Mouse (Mus musculus) limb, embryonic 13.5 days (tissue): ENCODE results near the gene Sds. TPM values are rescaled to one million over a fixed set of nuclear protein-coding genes. Genes with fewer than 3 reads are reported as not detected.

Experiments used
- ATAC-seq: fragments of 200-750 bp; cut with Nextera tagmentation; 2 replicates; pipeline ENCODE4 v1.8.0; 2017; ENCODE audit warnings: low read depth, moderate number of reproducible peaks, moderate TSS enrichment; ENCODE audit not compliant: low FRiP score
- H3K27ac ChIP-seq: fragments of 300-500 bp; sonication (generic); 2 replicates; pipeline ENCODE4 v1.5.1; 2015; ENCODE audit warnings: inconsistent platforms, mild to moderate bottlenecking, moderate library complexity
- H3K27me3 ChIP-seq: fragments of 300-500 bp; sonication (generic); 2 replicates; pipeline ENCODE4 v1.6.1; 2015; ENCODE audit warnings: mild to moderate bottlenecking, inconsistent platforms
- H3K36me3 ChIP-seq: fragments of 300-500 bp; sonication (generic); 2 replicates; pipeline ENCODE4 v1.6.1; 2015; ENCODE audit warnings: inconsistent platforms, mild to moderate bottlenecking, moderate library complexity
- H3K4me1 ChIP-seq: fragments of 300-500 bp; sonication (generic); 2 replicates; pipeline ENCODE4 v1.6.1; 2015; ENCODE audit warnings: inconsistent platforms
- H3K4me2 ChIP-seq: fragments of 300-500 bp; sonication (generic); replicated peaks from 2 replicates; pipeline ENCODE4 v1.6.1; 2015; ENCODE audit warnings: inconsistent platforms, mild to moderate bottlenecking, moderate library complexity
- H3K4me3 ChIP-seq: fragments of 300-500 bp; sonication (generic); 2 replicates; pipeline ENCODE4 v1.5.1; 2015; ENCODE audit warnings: moderate library complexity, mild to moderate bottlenecking, inconsistent platforms
- H3K9ac ChIP-seq: fragments of 300-500 bp; sonication (generic); 2 replicates; pipeline ENCODE4 v1.6.1; 2015; ENCODE audit warnings: mild to moderate bottlenecking, inconsistent platforms
- H3K9me3 ChIP-seq: fragments of 300-500 bp; sonication (generic); 2 replicates; pipeline ENCODE4 v1.6.1; 2016; ENCODE audit warnings: inconsistent platforms
- WGBS: fragments of 180-500 bp; shearing (Covaris S2); methylation state at CpG from one replicate; pipeline ENCODE4 v1.1.7; 2015; 5-methylcytosine and 5-hydroxymethylcytosine counted together
- polyA plus RNA-seq: library from polyadenylated mRNA; unstranded; fragments of >200 nt; fragmentation: Nextera tagmentation; extraction: Ambion mirVana; gene quantifications from 2 replicates; pipeline ENCODE4 v1.2.1, GENCODE M21; 2015

Gene Sds
- polyA plus RNA-seq, 1 experiment from 2014 or later = not detected

DNA sequence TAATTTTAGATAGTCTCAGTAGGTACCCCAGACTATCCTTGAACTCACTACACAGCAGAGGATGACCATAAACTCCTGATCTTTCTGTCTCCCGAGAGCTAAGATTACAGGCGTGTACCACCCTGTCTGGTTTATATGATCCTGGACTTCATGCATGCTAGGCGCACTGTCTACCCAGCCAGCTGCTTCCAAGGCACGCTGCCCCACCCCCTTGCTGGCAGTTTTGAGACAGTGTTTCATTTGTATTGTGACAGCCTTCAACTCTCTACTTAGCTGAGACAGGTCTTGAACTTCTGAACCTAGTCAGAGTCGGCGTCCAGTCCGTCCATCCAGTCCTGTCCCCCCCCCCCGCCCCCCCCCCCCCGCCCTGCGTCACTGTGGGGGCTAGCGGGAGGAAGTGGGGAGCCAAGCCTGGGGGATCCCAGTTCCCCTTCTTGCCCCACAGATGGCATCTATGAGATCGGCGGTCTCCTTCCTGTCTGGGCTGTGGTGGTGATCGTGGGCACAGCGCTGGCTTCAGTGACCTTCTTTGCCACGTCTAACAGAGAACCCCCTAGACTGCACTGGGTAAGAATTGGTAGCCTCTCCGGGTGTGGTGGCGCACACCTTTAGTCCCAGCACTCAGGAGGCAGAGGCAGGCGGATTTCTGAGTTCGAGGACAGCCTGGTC, 51.1 kb downstream of the Sds start:
- Histone ChIP-seq H3K4me1 (0 out of 2 replicates have a peak, but pooled peaks cover 3% of the 10 kb centered on the region), H3K4me2 (no peak overlapping the region), H3K27me3 (no peaks in the 10 kb centered on the region), H3K9ac (no peak overlapping the region), H3K4me3 (no peak overlapping the region), H3K36me3 (0 out of 2 replicates have a peak, but pooled peaks cover 2% of the 10 kb centered on the region), H3K9me3 (no peaks in the 10 kb centered on the region), H3K27ac (no peak overlapping the region)
- WGBS = 85% methylated on average over 17 of the region's 20 CpGs
- no peak for ATAC-seq

DNA sequence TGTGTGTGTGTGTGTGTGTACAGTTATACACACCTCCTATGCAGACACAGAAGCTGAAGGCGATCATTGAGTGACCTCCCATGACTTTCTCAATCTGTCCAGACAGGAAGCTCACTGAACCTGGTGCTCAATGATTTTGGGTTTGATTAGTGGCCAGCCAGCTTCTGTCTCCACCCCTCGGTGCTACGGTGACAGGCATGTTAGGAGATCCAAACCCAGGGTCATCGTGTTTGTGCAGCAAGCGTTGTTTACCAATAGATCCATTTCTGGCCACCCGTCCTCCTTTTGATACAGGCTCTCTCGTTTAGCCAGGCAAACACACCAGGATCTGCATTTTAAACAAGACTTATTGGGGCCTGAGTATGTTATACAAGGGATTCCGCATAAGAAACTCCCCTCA, 55.3 kb downstream of the Sds start:
- no peak for ATAC-seq
- H3K27me3 ChIP-seq = no peaks in the 10 kb centered on the region
- no peak overlapping the region for H3K9ac ChIP-seq
- H3K36me3 ChIP-seq = no peaks in the 10 kb centered on the region
- peaks cover 41% of the 10 kb centered on the region for H3K4me1 ChIP-seq
- H3K9me3 ChIP-seq = no peaks in the 10 kb centered on the region
- no peak overlapping the region for H3K27ac ChIP-seq
- no peak overlapping the region for H3K4me3 ChIP-seq
- H3K4me2 ChIP-seq = no peak overlapping the region
- WGBS = 80% methylated on average over 8 of the region's 8 CpGs

Other genes starting within 250 kb of the Sds start
- gene Lhx5, start 44.8 kb upstream of the Sds start, polyA plus RNA-seq = not detected in 2 replicates
- gene Sdsl, start 3.7 kb upstream of the Sds start, polyA plus RNA-seq = 2.0 and 2.3 TPM in 2 replicates
- gene Plbd2, start 27.1 kb downstream of the Sds start, polyA plus RNA-seq = 55.9 and 58.8 TPM in 2 replicates
- gene Slc8b1, start 34.6 kb downstream of the Sds start, polyA plus RNA-seq = 6.1 and 6.9 TPM in 2 replicates
- gene Tpcn1, start 112.1 kb downstream of the Sds start, polyA plus RNA-seq = 23.7 and 24.0 TPM in 2 replicates
- gene Iqcd, start 112.5 kb downstream of the Sds start, polyA plus RNA-seq = 0.68 and 0.69 TPM in 2 replicates
- gene Rita1, start 136.1 kb downstream of the Sds start, polyA plus RNA-seq = 15.6 and 17.9 TPM in 2 replicates
- gene Ddx54, start 136.2 kb downstream of the Sds start, polyA plus RNA-seq = 46.5 and 47.2 TPM in 2 replicates
- not detected in 2 replicates for gene Cfap73, start 157.7 kb downstream of the Sds start, polyA plus RNA-seq
- gene Rasal1, start 172.3 kb downstream of the Sds start, polyA plus RNA-seq = 0.70 and 0.78 TPM in 2 replicates
- gene Dtx1, start 235.4 kb downstream of the Sds start, polyA plus RNA-seq = 5.1 and 5.6 TPM in 2 replicates